Mouse (Mus musculus): ENCODE results near the gene Sh3bp2. TPM values are rescaled to one million over a fixed set of nuclear protein-coding genes. Genes with fewer than 3 reads are reported as not detected.
"Not testable (repeated sequence)": the region's sequence is repeated elsewhere in the genome, so short reads cannot be mapped to it uniquely, and the experiment has no call there.

The Sh3bp2 gene
- polyA plus RNA-seq, 1 experiment from 2014 or later, result 5.9 TPM

DNA sequence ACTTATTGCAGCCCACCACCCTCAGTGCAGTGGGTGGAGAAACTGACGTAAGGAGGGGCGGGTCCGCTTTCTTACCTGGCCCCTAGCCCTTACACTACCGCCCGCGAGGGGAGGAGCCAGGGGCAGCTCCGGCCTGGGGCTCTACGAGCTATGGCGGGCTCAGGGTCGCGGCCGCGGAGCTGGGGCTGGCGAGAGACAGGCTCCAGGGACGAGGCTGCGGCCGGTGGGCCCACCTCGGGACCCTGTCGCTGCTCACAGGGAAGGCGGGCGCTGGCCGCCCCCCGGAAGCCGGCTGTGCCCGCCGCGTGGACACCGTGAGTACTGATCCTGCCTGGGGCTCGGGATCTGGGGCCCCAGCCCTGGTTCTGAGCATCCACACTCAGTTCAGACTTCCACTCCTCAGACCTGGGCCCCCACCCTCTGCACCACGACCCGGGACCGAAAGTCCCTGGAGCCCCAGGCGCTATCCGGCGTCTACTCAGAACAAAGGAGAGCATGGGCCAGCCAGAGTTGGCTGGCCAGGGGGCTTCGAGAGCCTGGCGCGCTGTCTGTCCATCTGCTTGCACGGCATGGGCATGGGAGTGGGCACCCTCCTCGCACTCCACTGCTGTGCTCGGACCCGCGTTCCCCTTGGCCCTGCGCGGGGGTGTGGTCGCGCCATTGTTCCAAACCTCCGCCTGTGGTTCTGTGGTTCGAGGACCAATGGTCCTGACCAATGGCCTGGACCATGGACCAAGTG lies 24.0 kb downstream of the Sh3bp2 start:
- H3K4me1 ChIP-seq (replicated peaks; ENCODE audit: control insufficient read depth, insufficient read depth, low read length), result peaks cover 3% of the 10 kb centered on the region; the same call in 1 of the 2 replicates
- under 1% methylated on average over 49 of the region's 49 CpGs for WGBS
- H3K9me3 ChIP-seq (ENCODE audit: control insufficient read depth, low read length), result no peaks in the 10 kb centered on the region
- no peaks in the 10 kb centered on the region for H3K27me3 ChIP-seq (ENCODE audit: control insufficient read depth, insufficient read depth, low read depth, low read length)
- H3K9ac ChIP-seq (ENCODE audit: low read length), result peak overlapping the region; percentile 94
- peak; percentile 91 for ATAC-seq (ENCODE audit: low read depth)
- H3K4me2 ChIP-seq (ENCODE audit: low read depth, low read length), result peak overlapping the region; percentile 72
- H3K27ac ChIP-seq (ENCODE audit: low read length), result peak overlapping the region; percentile 56
- H3K36me3 ChIP-seq (ENCODE audit: control insufficient read depth, insufficient read depth, low read length), result peaks cover 4% of the 10 kb centered on the region
- peak overlapping the region; percentile 87 for H3K4me3 ChIP-seq (ENCODE audit: low read length)

DNA sequence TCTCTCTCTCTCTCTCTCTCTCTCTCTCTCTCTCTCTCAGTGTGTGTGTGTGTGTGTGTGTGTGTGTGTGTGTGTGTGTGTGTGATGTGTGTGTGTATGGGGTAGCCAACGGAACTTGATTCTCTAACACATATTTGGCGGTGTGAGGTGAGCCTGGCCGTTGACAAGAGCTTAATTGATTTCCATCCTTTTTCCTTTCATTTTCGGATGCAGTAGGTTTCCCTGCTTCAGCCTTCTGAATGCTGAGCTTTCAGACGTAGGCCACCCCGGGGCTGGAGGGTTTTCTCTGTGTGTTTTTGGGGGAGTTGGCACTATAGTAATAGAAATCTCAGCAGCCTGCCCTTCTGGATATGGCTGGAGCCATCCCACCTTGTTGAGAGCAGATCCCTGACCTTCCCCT lies 24.6 kb downstream of the Sh3bp2 start:
- H3K4me1 ChIP-seq (replicated peaks; ENCODE audit: control insufficient read depth, insufficient read depth, low read length), result peaks cover 3% of the 10 kb centered on the region; the same call in 1 of the 2 replicates
- peak overlapping the region; percentile 94 for H3K9ac ChIP-seq (ENCODE audit: low read length)
- H3K4me2 ChIP-seq (ENCODE audit: low read depth, low read length), result peak overlapping the region; percentile 72
- H3K27ac ChIP-seq (ENCODE audit: low read length), result no peak overlapping the region
- no peak for ATAC-seq (ENCODE audit: low read depth)
- peaks cover 4% of the 10 kb centered on the region for H3K36me3 ChIP-seq (ENCODE audit: control insufficient read depth, insufficient read depth, low read length)
- no peaks in the 10 kb centered on the region for H3K27me3 ChIP-seq (ENCODE audit: control insufficient read depth, insufficient read depth, low read depth, low read length)
- peak overlapping the region; percentile 87 for H3K4me3 ChIP-seq (ENCODE audit: low read length)
- no peaks in the 10 kb centered on the region for H3K9me3 ChIP-seq (ENCODE audit: control insufficient read depth, low read length)
- 9% methylated on average over 6 of the region's 6 CpGs for WGBS

DNA sequence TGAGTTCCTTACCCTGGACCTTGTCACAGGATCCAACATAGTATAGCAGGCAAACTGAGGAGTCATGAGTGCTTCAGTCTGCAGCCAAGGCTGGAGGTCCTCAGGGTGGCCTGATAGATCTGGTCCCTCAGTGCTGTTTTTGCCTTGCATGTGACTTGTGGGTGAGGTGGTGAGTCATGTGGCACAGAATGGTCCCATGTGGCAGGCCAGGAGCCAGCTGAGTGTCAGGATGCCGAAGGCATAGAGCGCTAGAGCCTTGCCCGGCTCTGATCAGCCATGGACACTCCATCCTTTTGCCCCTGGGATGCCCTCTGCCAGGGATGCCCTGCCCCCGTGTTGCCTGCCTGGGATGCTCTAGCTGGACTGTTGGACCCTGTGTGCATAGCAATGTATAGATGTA lies 26.2 kb downstream of the Sh3bp2 start:
- Histone ChIP-seq H3K9me3 (ENCODE audit: control insufficient read depth, low read length) (no peaks in the 10 kb centered on the region), H3K27ac (ENCODE audit: low read length) (no peak overlapping the region), H3K36me3 (ENCODE audit: control insufficient read depth, insufficient read depth, low read length) (peaks cover 14% of the 10 kb centered on the region), H3K4me2 (ENCODE audit: low read depth, low read length) (no peak overlapping the region), H3K4me3 (ENCODE audit: low read length) (no peak overlapping the region), H3K4me1 (replicated peaks; ENCODE audit: control insufficient read depth, insufficient read depth, low read length) (peaks cover 3% of the 10 kb centered on the region; the same call in 1 of the 2 replicates), H3K9ac (ENCODE audit: low read length) (no peak overlapping the region), H3K27me3 (ENCODE audit: control insufficient read depth, insufficient read depth, low read depth, low read length) (no peaks in the 10 kb centered on the region)
- 90% methylated on average over 4 of the region's 4 CpGs for WGBS
- ATAC-seq (ENCODE audit: low read depth), result no peak

DNA sequence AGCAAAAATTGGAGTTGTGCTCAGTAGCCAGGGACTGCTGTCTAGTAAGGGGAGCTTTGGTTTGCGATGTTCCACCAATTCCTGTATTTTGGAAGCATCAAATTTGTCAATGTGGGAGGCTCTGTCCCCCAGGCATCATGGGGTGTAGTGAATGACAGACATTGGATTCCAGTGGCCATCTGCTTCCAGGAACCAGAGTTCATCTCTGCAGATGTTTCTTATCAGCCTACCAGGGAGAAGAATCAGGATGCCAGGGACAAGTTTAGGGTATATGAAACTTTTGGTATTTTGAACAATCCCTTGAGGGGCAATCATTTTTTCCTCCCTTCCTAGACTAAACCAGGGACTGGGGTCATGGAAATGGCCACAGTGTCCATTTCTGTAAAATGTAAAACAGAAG lies 38.2 kb downstream of the Sh3bp2 start:
- peaks cover 6% of the 10 kb centered on the region; the same call in 1 of the 2 replicates for H3K4me1 ChIP-seq (replicated peaks; ENCODE audit: control insufficient read depth, insufficient read depth, low read length)
- no peak overlapping the region for H3K4me3 ChIP-seq (ENCODE audit: low read length)
- H3K27ac ChIP-seq (ENCODE audit: low read length), result no peak overlapping the region
- no peak overlapping the region for H3K9ac ChIP-seq (ENCODE audit: low read length)
- H3K9me3 ChIP-seq (ENCODE audit: control insufficient read depth, low read length), result no peaks in the 10 kb centered on the region
- no peaks in the 10 kb centered on the region for H3K27me3 ChIP-seq (ENCODE audit: control insufficient read depth, insufficient read depth, low read depth, low read length)
- no peak for ATAC-seq (ENCODE audit: low read depth)
- peaks cover 27% of the 10 kb centered on the region for H3K36me3 ChIP-seq (ENCODE audit: control insufficient read depth, insufficient read depth, low read length)
- no peak overlapping the region for H3K4me2 ChIP-seq (ENCODE audit: low read depth, low read length)
- 96% methylated on average over 1 of the region's 1 CpGs for WGBS

DNA sequence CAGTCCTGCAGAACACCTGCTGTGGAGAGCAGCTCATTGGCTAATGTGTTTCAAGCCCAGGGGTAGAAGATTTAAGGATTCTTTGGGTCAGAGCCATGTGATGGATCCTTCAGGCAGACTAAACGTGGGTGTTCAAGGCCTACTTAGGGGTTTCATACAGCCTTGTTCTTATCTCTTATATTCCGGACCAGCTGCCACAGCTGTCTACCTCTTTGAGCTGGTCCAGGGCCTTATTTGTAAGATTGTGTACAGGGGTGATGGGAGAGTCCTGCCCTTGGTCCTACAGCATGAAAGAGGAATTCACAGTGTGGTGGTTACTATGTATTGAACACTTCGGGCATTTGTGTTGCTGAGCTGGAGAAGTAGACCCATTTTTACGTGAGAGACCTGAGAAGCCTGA lies 38.7 kb downstream of the Sh3bp2 start:
- WGBS, result 86% methylated on average over 4 of the region's 4 CpGs
- no peak overlapping the region for H3K9ac ChIP-seq (ENCODE audit: low read length)

DNA sequence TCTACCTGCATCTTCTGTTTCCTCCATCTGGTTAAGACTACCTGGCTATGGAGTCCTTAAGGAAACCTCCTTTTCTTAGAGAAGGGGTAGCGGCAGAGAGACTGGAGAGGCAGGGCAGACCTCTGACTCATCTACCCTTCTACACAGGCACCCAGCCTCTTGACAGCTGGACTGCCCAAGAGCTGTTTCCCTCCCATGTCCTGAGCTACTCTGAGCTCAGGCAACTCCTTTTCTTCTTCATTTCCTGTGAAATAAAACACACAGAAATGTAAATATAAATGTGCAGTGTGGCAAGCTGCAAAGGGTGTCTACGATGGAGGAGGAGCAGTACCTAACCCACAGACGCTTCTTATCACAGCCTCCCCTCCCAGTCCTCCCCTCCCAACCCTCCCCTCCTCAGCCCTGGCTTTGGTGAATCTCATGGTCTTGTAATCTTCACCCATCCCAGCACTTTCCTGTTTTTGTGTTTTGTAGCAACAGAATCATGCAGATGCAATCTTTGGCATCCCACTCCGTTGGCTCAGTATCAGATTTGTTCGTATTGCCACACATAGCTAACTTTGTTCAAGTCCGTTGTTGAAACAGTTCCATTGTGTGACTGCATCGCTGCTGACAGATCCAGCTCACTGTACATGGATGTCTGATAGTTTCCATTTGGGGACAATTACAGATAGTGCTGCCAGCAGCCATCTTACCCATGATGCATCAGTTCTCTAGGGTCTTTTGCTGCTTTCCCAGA lies 40.1 kb downstream of the Sh3bp2 start:
- Histone ChIP-seq H3K27me3 (ENCODE audit: control insufficient read depth, insufficient read depth, low read depth, low read length) (no peaks in the 10 kb centered on the region), H3K9me3 (ENCODE audit: control insufficient read depth, low read length) (no peaks in the 10 kb centered on the region), H3K27ac (ENCODE audit: low read length) (peak overlapping the region; percentile 84), H3K9ac (ENCODE audit: low read length) (peak overlapping the region; percentile 5; the same call in 1 of the 2 replicates), H3K36me3 (ENCODE audit: control insufficient read depth, insufficient read depth, low read length) (peaks cover 14% of the 10 kb centered on the region), H3K4me2 (ENCODE audit: low read depth, low read length) (0 out of 2 replicates have a peak overlapping the region, but pooled peaks have one; percentile 5), H3K4me3 (ENCODE audit: low read length) (no peak overlapping the region), H3K4me1 (replicated peaks; ENCODE audit: control insufficient read depth, insufficient read depth, low read length) (peaks cover 6% of the 10 kb centered on the region; the same call in 1 of the 2 replicates)
- 34% methylated on average over 7 of the region's 7 CpGs for WGBS
- ATAC-seq (ENCODE audit: low read depth), result peak; percentile 94

More for the DNA sequence above, 38.7 kb downstream of the Sh3bp2 start:
- Histone ChIP-seq H3K27me3 (ENCODE audit: control insufficient read depth, insufficient read depth, low read depth, low read length) (no peaks in the 10 kb centered on the region), H3K4me1 (replicated peaks; ENCODE audit: control insufficient read depth, insufficient read depth, low read length) (peaks cover 6% of the 10 kb centered on the region; the same call in 1 of the 2 replicates), H3K27ac (ENCODE audit: low read length) (no peak overlapping the region), H3K4me2 (ENCODE audit: low read depth, low read length) (no peak overlapping the region), H3K36me3 (ENCODE audit: control insufficient read depth, insufficient read depth, low read length) (peaks cover 23% of the 10 kb centered on the region), H3K4me3 (ENCODE audit: low read length) (no peak overlapping the region), H3K9me3 (ENCODE audit: control insufficient read depth, low read length) (no peaks in the 10 kb centered on the region)
- no peak for ATAC-seq (ENCODE audit: low read depth)

DNA sequence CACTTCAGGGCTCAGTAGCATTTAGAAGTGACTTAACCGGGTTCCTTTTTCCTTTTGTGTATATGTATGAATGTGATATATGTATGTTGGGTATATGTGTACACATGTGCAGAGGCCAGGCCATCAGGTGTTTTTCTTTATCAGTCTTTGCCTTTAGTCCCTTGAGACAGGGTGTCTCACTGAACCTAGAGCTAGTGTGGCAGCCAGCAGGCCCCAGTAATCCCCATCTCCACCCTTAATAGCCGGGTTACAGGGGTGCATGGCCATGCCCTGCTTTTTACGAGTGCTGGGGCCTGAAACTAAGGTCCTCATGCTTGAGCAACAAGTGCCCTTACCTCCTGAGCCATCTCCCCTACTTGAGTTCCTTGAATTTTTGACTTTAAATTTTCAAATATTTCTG lies 45.9 kb downstream of the Sh3bp2 start:
- 85% methylated on average over 3 of the region's 3 CpGs for whole genome bisulfite sequencing
- H3K4me2 ChIP-seq (ENCODE audit: low read depth, low read length), result no peak overlapping the region
- ATAC-seq (ENCODE audit: low read depth), result no peak
- H3K9me3 ChIP-seq (ENCODE audit: control insufficient read depth, low read length), result no peaks in the 10 kb centered on the region
- H3K27me3 ChIP-seq (ENCODE audit: control insufficient read depth, insufficient read depth, low read depth, low read length), result no peaks in the 10 kb centered on the region
- H3K36me3 ChIP-seq (ENCODE audit: control insufficient read depth, insufficient read depth, low read length), result no peaks in the 10 kb centered on the region
- no peak overlapping the region for H3K9ac ChIP-seq (ENCODE audit: low read length)
- no peak overlapping the region for H3K27ac ChIP-seq (ENCODE audit: low read length)
- H3K4me1 ChIP-seq (replicated peaks; ENCODE audit: control insufficient read depth, insufficient read depth, low read length), result peaks cover 17% of the 10 kb centered on the region; the same call in 1 of the 2 replicates
- no peak overlapping the region for H3K4me3 ChIP-seq (ENCODE audit: low read length)

DNA sequence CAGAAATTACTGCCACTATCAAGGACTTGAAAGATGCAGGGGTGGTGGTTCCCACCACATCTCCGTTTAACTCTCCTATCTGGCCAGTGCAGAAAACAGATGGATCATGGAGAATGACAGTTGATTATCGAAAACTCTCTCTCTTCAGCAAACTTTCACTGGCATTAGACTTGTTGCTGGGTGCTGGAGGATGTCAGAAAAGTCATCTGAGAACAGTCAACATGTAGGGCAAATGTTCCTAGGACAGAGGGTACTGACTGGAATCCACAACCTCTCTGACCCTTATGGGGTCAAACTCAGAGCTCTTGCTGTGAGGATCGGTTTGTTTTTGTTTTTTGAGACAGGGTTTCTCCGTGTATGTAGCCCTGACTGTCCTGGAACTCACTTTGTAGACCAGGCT lies 46.9 kb downstream of the Sh3bp2 start:
- ATAC-seq (ENCODE audit: low read depth); H3K27me3 ChIP-seq (ENCODE audit: control insufficient read depth, insufficient read depth, low read depth, low read length); H3K36me3 ChIP-seq (ENCODE audit: control insufficient read depth, insufficient read depth, low read length); H3K9me3 ChIP-seq (ENCODE audit: control insufficient read depth, low read length): not testable (repeated sequence)
- Histone ChIP-seq H3K4me1 (replicated peaks; ENCODE audit: control insufficient read depth, insufficient read depth, low read length) (peaks cover 17% of the 10 kb centered on the region; the same call in 1 of the 2 replicates), H3K27ac (ENCODE audit: low read length) (peak overlapping the region; percentile 81), H3K9ac (ENCODE audit: low read length) (peak overlapping the region; percentile 66), H3K4me3 (ENCODE audit: low read length) (peak overlapping the region; percentile 94), H3K4me2 (ENCODE audit: low read depth, low read length) (peak overlapping the region; percentile 73)
- WGBS, result 49% methylated on average over 4 of the region's 4 CpGs

All from lung, embryonic 16.5 days (tissue).